Mouse (Mus musculus) heart, adult 2 months (tissue): ENCODE measurements around the gene Diras2. TPM values are rescaled to one million over a fixed set of nuclear protein-coding genes. Genes with fewer than 3 reads are reported as not detected.

Source experiments
- DNase-seq, 2 experiments: peaks; one replicate each; pipeline ENCODE4 v3.0.0; 2021
- H3K27ac ChIP-seq: fragments of 200-600 bp; 2 replicates; pipeline ENCODE4 v1.8.1; 2022
- H3K27me3 ChIP-seq: fragments of 200-500 bp; 2 replicates; pipeline ENCODE4 v1.6.1; 2012; ENCODE audit warnings: mild to moderate bottlenecking, low read length, inconsistent platforms, mixed read lengths; ENCODE audit not compliant: control insufficient read depth, insufficient read depth
- H3K36me3 ChIP-seq: fragments of 200-500 bp; 2 replicates; pipeline ENCODE4 v1.6.1; 2012; ENCODE audit warnings: low read length, inconsistent platforms; ENCODE audit not compliant: control insufficient read depth, insufficient read depth
- H3K4me1 ChIP-seq: fragments of 200-500 bp; 2 replicates; pipeline ENCODE4 v1.6.1; 2011; ENCODE audit warnings: low read length; ENCODE audit not compliant: control insufficient read depth, insufficient read depth
- H3K4me3 ChIP-seq: fragments of 200-600 bp; 2 replicates; pipeline ENCODE4 v1.8.1; 2022
- H3K79me2 ChIP-seq: fragments of 200-500 bp; replicated peaks from 2 replicates; pipeline ENCODE4 v1.6.1; 2012; ENCODE audit warnings: mild to moderate bottlenecking, inconsistent platforms, low read length, moderate library complexity, mixed read lengths; ENCODE audit not compliant: control insufficient read depth, insufficient read depth
- H3K9ac ChIP-seq: fragments of 200-500 bp; 2 replicates; pipeline ENCODE4 v1.6.1; 2012; ENCODE audit warnings: low read depth, mild to moderate bottlenecking, control low read depth, inconsistent platforms, low read length, mixed read lengths
- CTCF ChIP-seq: fragments of 200-600 bp; IDR thresholded peaks from 2 replicates; pipeline ENCODE4 v1.8.1; 2022; ENCODE audit warnings: antibody characterized with exemption, mild to moderate bottlenecking, moderate library complexity
- EP300 ChIP-seq: fragments of 200-500 bp; IDR thresholded peaks from 2 replicates; pipeline ENCODE4 v1.6.1; 2011; ENCODE audit warnings: low read depth, low read length, control low read depth; ENCODE audit not compliant: insufficient read depth
- POLR2A ChIP-seq: fragments of 200-500 bp; IDR thresholded peaks from 2 replicates; pipeline ENCODE4 v1.6.1; 2011; ENCODE audit warnings: mild to moderate bottlenecking, low read depth, low read length, control low read depth; ENCODE audit not compliant: insufficient read depth
- WGBS: fragments of 180-500 bp; shearing (Covaris S2); methylation state at CpG from one replicate; pipeline ENCODE4 v1.1.7; 2018; 5-methylcytosine and 5-hydroxymethylcytosine counted together
- intact Hi-C: fragments of 180-260 bp; cut with DNase I; formaldehyde crosslinking; loops from one replicate; pipeline ENCODE4 v1.15.1; 2025
- polyA plus RNA-seq: library from polyadenylated mRNA; depleted of rRNA; stranded (reverse); fragments of >200 nt; gene quantifications from 2 replicates; pipeline ENCODE4 v1.2.3, GENCODE M21; 2012
- total RNA-seq, 2 experiments: library from RNA; stranded (reverse); gene quantifications; 2 replicates each; pipeline ENCODE4 v1.2.3; 2021

Gene Diras2
- total and polyA plus RNA-seq, 3 experiments: 0.18 to 0.78 (median 0.32) TPM

DNA sequence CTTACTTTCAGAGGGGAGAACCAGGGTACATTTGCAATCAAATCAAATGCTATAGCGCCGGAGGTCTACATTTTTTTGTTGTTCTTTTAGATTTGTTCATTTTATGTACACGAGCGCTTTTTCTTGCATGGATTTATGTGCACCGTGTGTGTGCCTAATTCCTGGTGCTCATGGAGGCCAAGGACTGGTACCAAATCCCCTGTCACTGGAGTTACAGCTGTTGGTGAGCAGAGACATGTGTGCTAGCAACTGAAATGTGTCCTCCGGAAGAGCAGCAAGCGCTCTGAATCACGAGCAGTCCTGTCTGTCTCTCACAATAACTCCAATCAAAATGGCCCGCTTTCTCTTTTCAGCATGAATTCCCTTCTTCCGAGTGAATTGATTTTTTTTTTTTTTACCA, 55.8 kb downstream of the Diras2 start:
- H3K36me3 ChIP-seq: no peaks in the 10 kb centered on the region
- H3K27me3 ChIP-seq: no peaks in the 10 kb centered on the region
- TF ChIP-seq CTCF: no peak
- 88% methylated on average over 10 of the region's 10 CpGs for WGBS
- no peak overlapping the region for H3K4me3 ChIP-seq
- no peak overlapping the region for H3K9ac ChIP-seq
- H3K27ac ChIP-seq: no peak overlapping the region
- DNase-seq: no peak
- H3K4me1 ChIP-seq: no peaks in the 10 kb centered on the region
- intact Hi-C loops: no loop called here
- no peaks in the 10 kb centered on the region for H3K79me2 ChIP-seq

GRCm38 (mm10) chr13:52474807-52475206, 56.3 kb downstream of the Diras2 start:
- WGBS: 69% methylated on average over 3 of the region's 3 CpGs

DNA sequence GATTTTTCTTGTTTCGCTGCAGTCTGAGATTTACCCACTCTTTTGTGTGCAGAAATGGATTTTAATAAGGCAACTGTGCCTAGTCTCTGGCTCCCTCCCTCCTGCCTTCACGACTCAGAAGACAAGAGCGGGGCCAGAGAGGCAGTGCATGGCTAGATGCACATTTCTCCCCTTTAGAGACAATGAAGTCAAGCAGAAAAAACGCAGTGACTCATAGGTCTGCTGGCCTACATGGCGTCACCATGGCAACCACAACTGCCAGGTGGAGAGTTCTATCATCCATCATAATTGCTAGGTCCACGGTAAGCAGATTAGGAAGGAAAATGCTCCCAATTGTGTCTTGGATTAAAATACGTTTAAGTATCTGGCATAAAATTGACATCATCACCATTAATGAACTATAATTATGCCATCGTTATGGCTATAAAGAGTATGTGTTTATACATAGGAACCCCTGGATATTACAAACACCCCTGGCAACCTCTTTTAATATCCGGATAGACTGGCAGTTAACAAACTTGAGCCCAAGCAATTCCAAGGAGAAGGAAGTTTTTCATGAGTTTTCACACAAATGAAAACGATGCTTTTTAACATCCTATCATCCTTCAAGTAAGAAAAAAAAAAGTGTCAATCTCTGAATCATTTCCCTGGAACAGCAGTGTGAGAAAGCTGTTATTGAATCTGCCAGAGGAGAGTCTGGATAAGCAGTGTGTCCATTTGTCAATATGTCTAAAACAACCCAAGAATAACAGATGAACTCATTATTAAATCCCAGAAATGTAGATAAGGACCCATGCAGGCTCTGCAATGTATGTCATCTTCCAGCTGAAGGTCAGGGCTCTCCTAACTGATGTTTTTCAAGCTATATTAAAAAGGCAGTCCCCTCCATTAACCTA, 61.0 kb downstream of the Diras2 start:
- H3K36me3 ChIP-seq: no peaks in the 10 kb centered on the region
- no peaks in the 10 kb centered on the region for H3K4me1 ChIP-seq
- no peaks in the 10 kb centered on the region for H3K27me3 ChIP-seq
- intact Hi-C loops: no loop called here
- H3K4me3 ChIP-seq: no peak overlapping the region
- DNase-seq: peak in 1 of 2 experiments; percentile 15
- no peak overlapping the region for H3K27ac ChIP-seq
- no peaks in the 10 kb centered on the region for H3K79me2 ChIP-seq
- 43% methylated on average over 10 of the region's 10 CpGs for WGBS
- H3K9ac ChIP-seq: no peak overlapping the region
- no peak for TF ChIP-seq EP300
- no peak for TF ChIP-seq POLR2A
- no peak for TF ChIP-seq CTCF

More at GRCm38 (mm10) chr13:52474807-52475206, 56.3 kb downstream of the Diras2 start:
- no peak for TF ChIP-seq POLR2A
- no peak for DNase-seq
- H3K27me3 ChIP-seq: no peaks in the 10 kb centered on the region
- no peak overlapping the region for H3K4me3 ChIP-seq
- no peak overlapping the region for H3K9ac ChIP-seq
- no peaks in the 10 kb centered on the region for H3K79me2 ChIP-seq
- no peaks in the 10 kb centered on the region for H3K36me3 ChIP-seq
- H3K4me1 ChIP-seq: no peaks in the 10 kb centered on the region
- intact Hi-C loops: no loop called here
- H3K27ac ChIP-seq: no peak overlapping the region

DNA sequence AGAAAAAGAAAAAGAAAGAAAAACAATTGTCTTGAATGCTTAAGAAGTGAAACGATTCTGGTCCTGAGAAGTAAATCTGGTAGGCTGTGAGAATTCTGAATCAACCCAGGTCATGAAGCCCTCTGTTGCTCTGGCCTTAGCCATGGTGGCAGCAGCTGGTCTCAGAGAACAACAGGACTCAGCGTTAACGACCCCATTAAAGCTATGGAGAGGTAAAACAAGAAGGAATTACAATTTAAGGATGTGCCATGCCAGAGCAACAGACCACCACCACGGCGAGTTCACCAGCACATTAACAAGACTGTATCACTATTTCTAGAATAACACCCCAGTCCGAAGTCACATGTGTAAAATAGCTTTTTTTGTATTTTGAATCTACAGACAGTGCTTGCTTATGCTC, 65.9 kb downstream of the Diras2 start:
- H3K27ac ChIP-seq: no peak overlapping the region
- WGBS: 80% methylated on average over 6 of the region's 6 CpGs
- no peaks in the 10 kb centered on the region for H3K36me3 ChIP-seq
- H3K4me1 ChIP-seq: no peaks in the 10 kb centered on the region
- no peaks in the 10 kb centered on the region for H3K79me2 ChIP-seq
- no peaks in the 10 kb centered on the region for H3K27me3 ChIP-seq
- DNase-seq: no peak
- no peak overlapping the region for H3K9ac ChIP-seq
- TF ChIP-seq CTCF (no peak), POLR2A (no peak), EP300 (no peak)
- intact Hi-C loops: no loop called here
- H3K4me3 ChIP-seq: no peak overlapping the region

GRCm38 (mm10) chr13:52459982-52460381, 71.1 kb downstream of the Diras2 start:
- H3K27ac ChIP-seq: no peak overlapping the region
- no peaks in the 10 kb centered on the region for H3K36me3 ChIP-seq
- 66% methylated on average over 7 of the region's 7 CpGs for WGBS
- H3K4me3 ChIP-seq: no peak overlapping the region
- no peaks in the 10 kb centered on the region for H3K79me2 ChIP-seq
- no peak overlapping the region for H3K9ac ChIP-seq
- H3K27me3 ChIP-seq: no peaks in the 10 kb centered on the region
- no peaks in the 10 kb centered on the region for H3K4me1 ChIP-seq
- TF ChIP-seq POLR2A (no peak), CTCF (no peak), EP300 (no peak)
- intact Hi-C loops: no loop called here
- no peak for DNase-seq

GRCm38 (mm10) chr13:52457889-52458324, 73.2 kb downstream of the Diras2 start:
- Histone ChIP-seq H3K79me2 (no peaks in the 10 kb centered on the region), H3K4me3 (no peak overlapping the region), H3K36me3 (no peaks in the 10 kb centered on the region), H3K4me1 (no peaks in the 10 kb centered on the region), H3K27ac (no peak overlapping the region), H3K27me3 (no peaks in the 10 kb centered on the region), H3K9ac (no peak overlapping the region)
- 84% methylated on average over 11 of the region's 11 CpGs for WGBS
- no peak for DNase-seq
- intact Hi-C loops: no loop called here
- TF ChIP-seq EP300: no peak
- TF ChIP-seq POLR2A: no peak
- TF ChIP-seq CTCF: no peak
